In genomic region chr4:86936706-86937105, GRCm38 (mm10) we compare ENCODE assay signal across 30 mouse cellular contexts.
"Had no signal": no experiment of that assay in that cellular context is flagged by ENCODE, and none has a peak within 500 bp of the region (broad histone marks: within the 10 kb centered on the region; RNA-seq: fewer than 3 reads in every experiment).

No protein-coding gene starts in this region.

- H3K27ac ChIP-seq: limb, embryonic 10.5 days; limb, embryonic 12.5 days; limb, embryonic 13.5 days; limb, embryonic 15.5 days; liver, embryonic 12.5 days; liver, embryonic 13.5 days; liver, embryonic 14.5 days; liver, embryonic 15.5 days; lung, embryonic 15.5 days; macrophage; midbrain, embryonic 10.5 days; midbrain, embryonic 12.5 days; midbrain, embryonic 15.5 days; neural tube, embryonic 12.5 days had no signal

- H3K4me1 ChIP-seq: limb, embryonic 12.5 days; limb, embryonic 13.5 days; limb, embryonic 15.5 days; liver, embryonic 12.5 days; liver, embryonic 13.5 days; liver, embryonic 15.5 days; lung, embryonic 15.5 days; megakaryocyte, embryonic 14.5 days; midbrain, embryonic 10.5 days; midbrain, embryonic 12.5 days; midbrain, embryonic 15.5 days; neural tube, embryonic 12.5 days had no signal

- H3K36me3 ChIP-seq: liver, embryonic 12.5 days; liver, embryonic 13.5 days; liver, embryonic 15.5 days; lung, embryonic 15.5 days; midbrain, embryonic 10.5 days; midbrain, embryonic 12.5 days; midbrain, embryonic 15.5 days; neural tube, embryonic 12.5 days had no signal

- ATAC-seq: liver, embryonic 12.5 days; liver, postnatal 0 days; lung, postnatal 0 days; midbrain, embryonic 15.5 days; midbrain, embryonic 16.5 days had no signal

- DNase-seq: left cerebral cortex, postnatal 4 days; liver; liver, embryonic 13.5 days; liver, postnatal 0 days; lung, adult 18-20 months; lung, adult 2 months; lung, embryonic 14.5 days; lung, postnatal 10 days; lung, postnatal 14 days; lung, postnatal 36 days; lung, postnatal 4 days; midbrain, embryonic 14.5 days had no signal

- H3K27me3 ChIP-seq: limb, embryonic 12.5 days; limb, embryonic 13.5 days; limb, embryonic 15.5 days; liver, embryonic 12.5 days; liver, embryonic 13.5 days; liver, embryonic 15.5 days; lung, embryonic 15.5 days; midbrain, embryonic 12.5 days; midbrain, embryonic 15.5 days; neural tube, embryonic 12.5 days had no signal

- H3K9me3 ChIP-seq: limb, embryonic 10.5 days; limb, embryonic 12.5 days; limb, embryonic 13.5 days; limb, embryonic 15.5 days; liver, embryonic 12.5 days; liver, embryonic 13.5 days; liver, embryonic 15.5 days; lung, embryonic 15.5 days; megakaryocyte, embryonic 14.5 days; midbrain, embryonic 10.5 days; midbrain, embryonic 12.5 days; midbrain, embryonic 15.5 days; neural tube, embryonic 12.5 days had no signal

- H3K4me2 ChIP-seq: limb, embryonic 12.5 days; limb, embryonic 13.5 days; limb, embryonic 15.5 days; liver, embryonic 11.5 days; liver, embryonic 12.5 days; liver, embryonic 13.5 days; liver, embryonic 15.5 days; lung, embryonic 14.5 days; lung, embryonic 15.5 days; midbrain, embryonic 12.5 days; midbrain, embryonic 15.5 days; neural tube, embryonic 12.5 days had no signal

- H3K4me3 ChIP-seq: limb, embryonic 10.5 days; limb, embryonic 12.5 days; limb, embryonic 13.5 days; limb, embryonic 15.5 days; liver, embryonic 12.5 days; liver, embryonic 13.5 days; liver, embryonic 15.5 days; lung, embryonic 15.5 days; megakaryocyte, embryonic 14.5 days; midbrain, embryonic 10.5 days; midbrain, embryonic 12.5 days; midbrain, embryonic 15.5 days; myocyte; neural tube, embryonic 12.5 days had no signal

- H3K9ac ChIP-seq: limb, embryonic 12.5 days; limb, embryonic 13.5 days; limb, embryonic 15.5 days; liver, embryonic 12.5 days; liver, embryonic 13.5 days; liver, embryonic 14.5 days; liver, embryonic 15.5 days; liver, postnatal 0 days; lung, embryonic 14.5 days; lung, embryonic 15.5 days; midbrain, embryonic 12.5 days; midbrain, embryonic 15.5 days; neural tube, embryonic 12.5 days had no signal
